Mouse (Mus musculus): ENCODE results near the gene Cd101.

GRCm38 (mm10) chr3:101059214-101059613, 29.9 kb upstream of the Cd101 start:
- TF ChIP-seq POLR2A (IDR thresholded peaks at IDR 0.05; ENCODE audit: borderline replicate concordance, control insufficient read depth, low read depth, low read length) (no peak), CTCF (IDR thresholded peaks at IDR 0.05; ENCODE audit: control insufficient read depth, insufficient read depth, low read length) (no peak)

Measured in bone marrow, adult 2 months (tissue).